Mouse (Mus musculus): Measurements from ENCODE around the gene Tprn. TPM values are rescaled to one million over a fixed set of nuclear protein-coding genes. Genes with fewer than 3 reads are reported as not detected.

Tprn gene
- polyA plus RNA-seq, 1 experiment = 12.3 TPM

DNA sequence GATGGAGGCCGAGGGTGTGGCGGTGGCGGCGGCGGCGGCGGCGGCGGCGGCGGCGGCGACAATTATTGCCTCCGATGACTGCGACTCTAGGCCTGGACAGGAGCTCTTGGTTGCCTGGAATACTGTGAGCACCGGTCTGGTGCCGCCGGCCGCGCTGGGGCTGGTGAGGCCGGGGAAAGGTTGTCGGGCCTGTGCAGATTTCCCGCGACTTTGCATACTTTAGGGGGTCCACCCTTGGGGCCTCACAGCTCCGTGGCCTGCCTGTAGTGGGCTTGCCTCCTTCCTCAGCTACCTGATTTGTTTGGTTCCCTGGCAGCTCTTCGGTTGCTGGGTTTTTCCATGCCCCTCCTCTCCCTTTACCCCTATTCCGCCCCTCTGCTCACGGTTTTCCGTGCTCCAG, 10.1 kb downstream of the Tprn start:
- no peaks in the 10 kb centered on the region for H3K27me3 ChIP-seq (ENCODE audit: control insufficient read depth, insufficient read depth, low read length, poor library complexity, severe bottlenecking)
- H3K9ac ChIP-seq (ENCODE audit: low read depth, poor library complexity, severe bottlenecking) = peak overlapping the region; percentile 60
- H3K4me1 ChIP-seq (ENCODE audit: control insufficient read depth, insufficient read depth, low read length) = no peaks in the 10 kb centered on the region
- peak overlapping the region; percentile 97 for H3K4me3 ChIP-seq (ENCODE audit: low read depth, low read length)
- peaks cover 13% of the 10 kb centered on the region for H3K36me3 ChIP-seq (ENCODE audit: control insufficient read depth, insufficient read depth, low read length, poor library complexity, severe bottlenecking)
- no peaks in the 10 kb centered on the region for H3K9me3 ChIP-seq (replicated peaks; ENCODE audit: control insufficient read depth, insufficient read depth, low read length, poor library complexity, severe bottlenecking)
- TF ChIP-seq EP300 (IDR thresholded peaks at IDR 0.05; ENCODE audit: insufficient read depth, low read depth, low read length) (no peak), POLR2A (IDR thresholded peaks at IDR 0.05; ENCODE audit: insufficient read depth, low read length) (no peak), CTCF (IDR thresholded peaks at IDR 0.05; ENCODE audit: low read depth, low read length) (no peak)
- no peak overlapping the region for H3K27ac ChIP-seq (ENCODE audit: insufficient read depth, low read length)

DNA sequence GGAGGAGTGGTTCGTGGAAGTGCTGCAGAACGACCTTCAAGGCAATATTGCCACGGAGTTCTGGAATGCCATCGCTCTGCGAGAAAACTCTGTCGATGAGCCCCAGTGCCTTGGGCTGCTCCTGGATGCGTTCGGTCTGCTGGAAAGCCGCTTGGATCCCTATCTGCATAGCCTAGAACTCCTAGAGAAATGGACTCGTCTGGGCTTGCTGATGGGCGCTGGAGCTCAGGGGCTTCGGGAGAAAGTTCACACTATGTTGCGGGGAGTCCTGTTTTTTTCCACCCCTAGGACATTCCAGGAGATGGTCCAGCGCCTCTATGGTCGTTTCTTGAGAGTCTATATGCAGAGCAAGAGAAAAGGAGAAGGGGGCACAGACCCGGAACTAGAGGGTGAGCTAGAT, 10.6 kb downstream of the Tprn start:
- no peak overlapping the region for H3K27ac ChIP-seq (ENCODE audit: insufficient read depth, low read length)

GRCm38 (mm10) chr2:25278928-25279882, 16.8 kb downstream of the Tprn start:
- H3K9ac ChIP-seq (ENCODE audit: low read depth, poor library complexity, severe bottlenecking) = no peak overlapping the region
- no peaks in the 10 kb centered on the region for H3K9me3 ChIP-seq (replicated peaks; ENCODE audit: control insufficient read depth, insufficient read depth, low read length, poor library complexity, severe bottlenecking)
- no peak overlapping the region for H3K27ac ChIP-seq (ENCODE audit: insufficient read depth, low read length)
- H3K4me3 ChIP-seq (ENCODE audit: low read depth, low read length) = no peak overlapping the region
- peak; percentile 74 for TF ChIP-seq CTCF (IDR thresholded peaks at IDR 0.05; ENCODE audit: low read depth, low read length)
- no peak for TF ChIP-seq EP300 (IDR thresholded peaks at IDR 0.05; ENCODE audit: insufficient read depth, low read depth, low read length)
- TF ChIP-seq POLR2A (IDR thresholded peaks at IDR 0.05; ENCODE audit: insufficient read depth, low read length) = no peak
- H3K4me1 ChIP-seq (ENCODE audit: control insufficient read depth, insufficient read depth, low read length) = no peaks in the 10 kb centered on the region
- peaks cover 32% of the 10 kb centered on the region for H3K36me3 ChIP-seq (ENCODE audit: control insufficient read depth, insufficient read depth, low read length, poor library complexity, severe bottlenecking)
- no peaks in the 10 kb centered on the region for H3K27me3 ChIP-seq (ENCODE audit: control insufficient read depth, insufficient read depth, low read length, poor library complexity, severe bottlenecking)

More for the DNA sequence above, 10.6 kb downstream of the Tprn start:
- H3K4me1 ChIP-seq (ENCODE audit: control insufficient read depth, insufficient read depth, low read length) = no peaks in the 10 kb centered on the region
- no peak for TF ChIP-seq EP300 (IDR thresholded peaks at IDR 0.05; ENCODE audit: insufficient read depth, low read depth, low read length)
- TF ChIP-seq POLR2A (IDR thresholded peaks at IDR 0.05; ENCODE audit: insufficient read depth, low read length) = no peak
- TF ChIP-seq CTCF (IDR thresholded peaks at IDR 0.05; ENCODE audit: low read depth, low read length) = no peak
- no peaks in the 10 kb centered on the region for H3K9me3 ChIP-seq (replicated peaks; ENCODE audit: control insufficient read depth, insufficient read depth, low read length, poor library complexity, severe bottlenecking)
- H3K36me3 ChIP-seq (ENCODE audit: control insufficient read depth, insufficient read depth, low read length, poor library complexity, severe bottlenecking) = peaks cover 15% of the 10 kb centered on the region
- H3K4me3 ChIP-seq (ENCODE audit: low read depth, low read length) = peak overlapping the region; percentile 97
- H3K27me3 ChIP-seq (ENCODE audit: control insufficient read depth, insufficient read depth, low read length, poor library complexity, severe bottlenecking) = no peaks in the 10 kb centered on the region
- peak overlapping the region; percentile 60 for H3K9ac ChIP-seq (ENCODE audit: low read depth, poor library complexity, severe bottlenecking)

DNA sequence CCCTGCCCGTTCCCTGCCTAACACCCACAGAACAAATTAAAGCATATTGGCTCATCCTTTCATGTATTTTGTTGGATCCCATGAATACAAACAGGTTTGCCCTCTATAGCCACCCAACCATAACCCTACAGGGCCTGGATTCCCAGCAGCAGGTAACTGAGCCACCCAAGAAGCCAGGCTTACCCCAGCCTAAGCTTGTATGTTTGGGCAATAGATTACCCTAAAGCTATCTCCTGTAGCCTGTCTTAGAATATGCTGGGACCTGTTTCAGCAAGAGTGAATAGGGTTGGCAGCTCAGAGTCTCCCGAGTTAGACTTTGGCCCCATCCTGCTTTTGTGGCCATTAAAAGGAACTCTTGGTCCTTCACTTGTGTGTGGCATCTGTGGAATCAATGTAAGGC, 23.1 kb downstream of the Tprn start:
- no peaks in the 10 kb centered on the region for H3K9me3 ChIP-seq (replicated peaks; ENCODE audit: control insufficient read depth, insufficient read depth, low read length, poor library complexity, severe bottlenecking)
- H3K27ac ChIP-seq (ENCODE audit: insufficient read depth, low read length) = no peak overlapping the region
- peaks cover 3% of the 10 kb centered on the region for H3K36me3 ChIP-seq (ENCODE audit: control insufficient read depth, insufficient read depth, low read length, poor library complexity, severe bottlenecking)
- H3K9ac ChIP-seq (ENCODE audit: low read depth, poor library complexity, severe bottlenecking) = no peak overlapping the region
- no peak overlapping the region for H3K4me3 ChIP-seq (ENCODE audit: low read depth, low read length)
- no peaks in the 10 kb centered on the region; the same call in 1 of the 2 replicates for H3K27me3 ChIP-seq (ENCODE audit: control insufficient read depth, insufficient read depth, low read length, poor library complexity, severe bottlenecking)
- TF ChIP-seq POLR2A (IDR thresholded peaks at IDR 0.05; ENCODE audit: insufficient read depth, low read length) = no peak
- TF ChIP-seq CTCF (IDR thresholded peaks at IDR 0.05; ENCODE audit: low read depth, low read length) = no peak
- TF ChIP-seq EP300 (IDR thresholded peaks at IDR 0.05; ENCODE audit: insufficient read depth, low read depth, low read length) = no peak
- H3K4me1 ChIP-seq (ENCODE audit: control insufficient read depth, insufficient read depth, low read length) = peaks cover 4% of the 10 kb centered on the region

DNA sequence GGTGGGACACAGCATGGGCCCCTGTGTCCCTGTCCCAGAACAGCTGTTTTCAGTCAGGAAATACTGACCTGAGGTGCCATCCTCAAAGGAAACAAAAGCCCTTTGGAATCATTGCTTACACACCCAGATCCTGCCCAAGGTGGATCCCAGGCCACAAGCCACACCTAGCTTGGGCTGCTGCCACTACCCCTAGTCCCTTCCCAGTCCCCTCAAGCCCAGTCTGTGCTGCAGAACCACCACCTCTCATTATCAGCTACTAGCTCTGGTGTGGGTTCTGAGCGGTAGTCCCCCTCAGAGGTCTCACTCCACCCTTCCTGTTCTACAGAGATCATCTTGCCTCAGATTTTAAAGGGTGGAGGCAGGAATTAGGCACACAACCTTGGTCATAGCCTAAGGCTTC, 23.9 kb downstream of the Tprn start:
- no peak overlapping the region for H3K4me3 ChIP-seq (ENCODE audit: low read depth, low read length)
- no peaks in the 10 kb centered on the region; the same call in 1 of the 2 replicates for H3K27me3 ChIP-seq (ENCODE audit: control insufficient read depth, insufficient read depth, low read length, poor library complexity, severe bottlenecking)
- no peak for TF ChIP-seq POLR2A (IDR thresholded peaks at IDR 0.05; ENCODE audit: insufficient read depth, low read length)
- H3K36me3 ChIP-seq (ENCODE audit: control insufficient read depth, insufficient read depth, low read length, poor library complexity, severe bottlenecking) = no peaks in the 10 kb centered on the region; the same call in none of the 2 replicates
- H3K27ac ChIP-seq (ENCODE audit: insufficient read depth, low read length) = no peak overlapping the region
- H3K4me1 ChIP-seq (ENCODE audit: control insufficient read depth, insufficient read depth, low read length) = peaks cover 4% of the 10 kb centered on the region
- H3K9me3 ChIP-seq (replicated peaks; ENCODE audit: control insufficient read depth, insufficient read depth, low read length, poor library complexity, severe bottlenecking) = no peaks in the 10 kb centered on the region
- no peak overlapping the region for H3K9ac ChIP-seq (ENCODE audit: low read depth, poor library complexity, severe bottlenecking)

All from ES-Bruce4 (cell line).